Mouse (Mus musculus) kidney, adult 18-20 months (tissue): ENCODE data around the gene Zbtb16.
A peak's percentile ranks its signal among the peaks of the same experiment; 100 is the strongest.

Experiments
- DNase-seq: peaks from one replicate; pipeline ENCODE4 v3.0.0; 2021

The Zbtb16 gene

DNA sequence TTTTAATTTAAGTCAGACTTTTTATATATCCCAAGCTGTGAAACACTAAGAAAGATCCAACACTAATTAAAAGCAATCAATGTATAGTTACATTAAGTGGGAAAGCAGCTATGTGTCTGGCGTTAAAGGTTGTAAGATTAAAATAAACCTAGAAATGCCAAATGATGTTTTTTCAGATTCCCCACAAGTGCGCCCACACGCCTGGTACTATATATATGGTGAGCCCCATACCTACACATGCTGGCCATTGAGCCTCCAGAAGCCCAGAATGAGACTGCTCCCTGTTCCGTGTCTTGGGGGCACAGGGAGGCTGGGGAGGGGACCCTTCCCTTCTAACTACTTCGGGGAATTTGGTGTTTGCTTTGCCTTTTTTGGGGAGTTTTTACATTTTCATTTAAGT is 34.7 kb downstream of the Zbtb16 start:
- DNase-seq: no peak

- DNase-seq: no peak
Observed at GRCm38 (mm10) chr9:48800627-48801026, 35.4 kb downstream of the Zbtb16 start.

DNA sequence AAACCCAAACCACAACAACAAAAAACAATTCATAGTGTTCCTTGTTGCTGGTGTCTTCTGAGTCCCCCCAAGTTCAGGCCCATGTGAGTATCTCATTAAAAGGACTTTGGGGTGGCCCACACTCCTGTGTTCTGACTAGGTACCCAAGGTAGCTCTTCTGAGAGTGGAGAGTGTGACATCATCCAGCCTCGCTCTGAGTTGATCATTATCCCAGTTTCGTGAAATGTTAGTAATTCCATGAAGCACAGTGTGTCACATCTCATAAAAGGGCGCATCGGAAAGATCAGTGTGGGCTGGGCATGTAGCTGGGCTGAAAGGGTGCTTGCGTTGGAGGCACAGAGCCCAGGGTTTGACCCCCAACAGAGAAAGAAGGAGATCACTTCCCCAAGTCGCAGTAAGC is 38.0 kb downstream of the Zbtb16 start:
- DNase-seq: no peak

- no peak for DNase-seq
Observed at GRCm38 (mm10) chr9:48796267-48796822, 39.7 kb downstream of the Zbtb16 start.

GRCm38 (mm10) chr9:48795740-48796139 is 40.3 kb downstream of the Zbtb16 start:
- DNase-seq: no peak

- no peak for DNase-seq
Observed at GRCm38 (mm10) chr9:48795095-48795494, 40.9 kb downstream of the Zbtb16 start.

DNA sequence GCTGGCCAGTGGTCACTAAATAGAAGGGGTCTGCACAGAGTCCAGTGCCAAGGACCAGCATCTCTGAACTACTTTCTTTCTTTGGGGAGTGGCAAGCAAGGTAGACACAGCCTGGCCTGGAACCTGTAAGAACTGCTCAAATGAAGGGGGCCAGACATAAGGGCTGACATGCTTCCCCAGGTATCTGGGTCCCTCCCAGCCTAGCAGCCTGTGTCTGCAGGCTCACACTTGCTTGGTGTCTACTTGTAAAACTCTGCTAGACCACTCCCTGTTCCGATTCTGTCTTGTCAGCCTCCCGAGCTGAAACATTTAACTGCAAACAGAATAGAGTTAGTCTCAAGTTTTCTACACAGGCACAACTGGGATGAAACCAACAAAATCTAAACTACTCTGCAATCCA is 41.6 kb downstream of the Zbtb16 start:
- DNase-seq: no peak

DNA sequence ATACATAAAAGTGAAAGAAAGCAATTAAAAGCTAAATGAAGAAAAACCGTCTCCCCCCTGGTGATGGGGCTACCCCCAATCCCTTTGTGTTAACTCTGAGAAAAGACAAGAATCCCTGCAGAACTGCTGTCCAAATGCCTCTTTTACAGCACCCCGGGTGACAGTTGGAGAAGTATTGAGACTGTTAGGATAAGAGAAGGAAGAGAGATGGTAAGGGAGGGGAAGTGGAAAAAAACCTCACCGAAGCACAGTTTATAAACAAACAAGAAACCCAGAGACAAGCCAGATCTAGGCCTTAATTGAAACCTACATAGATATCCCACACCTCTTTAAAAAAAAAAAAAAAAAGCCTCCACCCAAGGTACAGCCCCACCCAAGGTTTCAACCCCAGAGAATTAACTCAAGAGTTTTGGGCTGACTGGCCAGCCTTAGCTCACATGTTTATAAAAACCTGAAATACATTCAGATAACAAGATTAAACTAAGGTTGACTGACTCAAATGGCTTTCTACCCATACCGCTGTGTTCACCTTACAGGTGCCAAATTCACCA is 42.3 kb downstream of the Zbtb16 start:
- no peak for DNase-seq

GRCm38 (mm10) chr9:48790575-48790974 is 45.4 kb downstream of the Zbtb16 start:
- no peak for DNase-seq

DNA sequence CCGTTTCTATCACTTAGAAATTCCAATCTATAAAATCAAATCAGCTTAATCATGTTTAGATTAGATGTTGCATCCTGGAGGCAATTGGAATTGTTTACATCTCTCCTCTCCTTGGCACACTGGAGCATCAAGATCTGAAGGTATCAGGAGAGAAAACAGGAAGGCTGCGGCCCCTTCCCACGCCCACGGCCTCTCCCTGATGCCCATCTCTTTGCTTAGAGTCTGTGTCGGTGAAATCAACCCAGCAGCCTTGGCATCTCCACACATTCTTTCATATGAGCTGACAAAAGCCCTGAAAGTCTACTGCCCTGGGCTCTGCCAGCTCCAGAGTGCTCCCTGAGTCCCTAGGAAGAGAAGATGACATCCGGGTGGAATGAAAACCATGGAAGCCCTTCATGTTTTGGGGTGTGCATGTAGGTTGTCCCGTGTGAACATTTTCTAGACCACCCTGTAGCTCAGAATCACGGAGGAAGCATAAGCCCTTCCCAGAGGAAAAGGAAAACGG is 48.1 kb downstream of the Zbtb16 start:
- no peak for DNase-seq

DNA sequence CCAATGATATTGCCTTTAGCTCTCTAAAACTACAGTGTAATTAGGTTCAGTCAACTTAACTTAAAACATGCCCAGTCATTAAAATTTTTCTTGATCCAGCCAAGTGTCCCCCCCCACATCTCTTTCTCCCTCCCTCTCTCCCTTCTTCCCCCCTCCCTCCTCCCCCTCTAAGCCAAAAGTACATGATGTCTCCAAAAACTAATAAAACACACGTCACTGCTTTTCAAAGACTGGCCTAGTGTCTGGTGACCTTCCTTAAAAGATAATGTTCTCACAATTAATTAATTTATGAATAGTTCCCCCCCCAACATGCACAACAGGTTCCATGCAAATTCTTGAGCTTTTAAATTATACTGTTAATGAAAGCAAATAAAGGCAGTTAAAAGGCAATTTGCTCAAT is 48.7 kb downstream of the Zbtb16 start:
- no peak for DNase-seq

DNA sequence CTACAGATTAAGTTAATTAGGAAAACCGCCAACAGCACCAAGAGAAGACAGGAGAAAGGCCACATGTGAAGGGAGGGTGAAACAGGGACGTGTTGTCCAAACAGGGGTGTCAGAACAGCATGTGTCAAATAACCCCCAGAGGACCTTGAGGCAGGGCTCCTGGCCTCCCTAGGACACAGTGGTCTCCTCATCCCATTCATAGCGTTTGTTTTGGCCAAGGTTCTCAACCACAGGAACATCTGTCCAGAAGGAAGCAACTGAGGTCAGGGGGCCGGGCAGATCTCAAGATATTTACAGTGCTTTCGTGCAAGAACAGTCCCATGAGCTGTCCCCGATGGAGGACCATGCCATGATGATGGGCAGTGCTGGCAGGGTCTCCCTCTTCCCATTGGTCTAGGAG is 49.2 kb downstream of the Zbtb16 start:
- peak; percentile 42 for DNase-seq

GRCm38 (mm10) chr9:48784937-48785336 is 51.1 kb downstream of the Zbtb16 start:
- no peak for DNase-seq

- DNase-seq: no peak
Observed at GRCm38 (mm10) chr9:48783292-48783691, 52.7 kb downstream of the Zbtb16 start.

- DNase-seq: no peak
Observed at GRCm38 (mm10) chr9:48782284-48783060, 53.5 kb downstream of the Zbtb16 start.

GRCm38 (mm10) chr9:48776268-48776667 is 59.8 kb downstream of the Zbtb16 start:
- DNase-seq: no peak

DNA sequence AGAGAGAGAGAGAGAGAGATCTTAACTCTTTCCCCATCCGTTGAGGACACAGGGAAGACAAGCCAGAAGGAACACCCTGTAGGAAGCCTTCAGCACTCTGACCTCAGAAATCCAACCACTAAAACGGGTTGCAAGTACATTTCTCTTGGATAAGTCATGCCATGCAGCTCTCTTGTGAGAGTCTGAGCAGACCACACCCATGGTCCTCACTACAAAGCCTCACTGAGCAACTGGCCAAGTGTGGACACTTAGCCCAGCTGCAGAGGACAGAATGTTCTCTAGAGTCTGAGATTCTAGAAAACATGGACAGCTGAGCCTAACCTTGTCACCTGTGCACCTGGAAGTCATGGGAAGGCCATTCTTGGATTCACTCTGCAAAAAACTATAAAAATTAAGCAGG is 60.5 kb downstream of the Zbtb16 start:
- DNase-seq: no peak

DNA sequence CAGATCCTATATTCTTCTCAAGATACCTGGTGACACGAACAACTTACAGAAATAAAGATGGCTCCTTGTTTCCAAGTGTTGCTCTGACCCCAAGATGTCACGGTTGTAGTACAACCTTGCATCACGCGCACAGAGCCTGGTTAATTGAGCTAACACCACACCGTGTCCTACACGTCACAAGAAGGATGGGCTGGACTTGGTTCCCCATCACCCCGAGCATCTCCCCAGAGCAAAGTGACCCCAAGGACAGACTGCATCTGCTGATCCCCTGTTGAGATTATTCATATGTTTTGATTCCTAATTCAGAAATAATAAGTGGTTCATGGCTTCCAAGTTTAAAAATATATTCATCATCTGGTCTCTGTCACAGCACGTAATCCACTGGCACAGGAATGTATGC is 62.3 kb downstream of the Zbtb16 start:
- DNase-seq: no peak

- DNase-seq: no peak
Observed at GRCm38 (mm10) chr9:48773130-48773529, 62.9 kb downstream of the Zbtb16 start.

DNA sequence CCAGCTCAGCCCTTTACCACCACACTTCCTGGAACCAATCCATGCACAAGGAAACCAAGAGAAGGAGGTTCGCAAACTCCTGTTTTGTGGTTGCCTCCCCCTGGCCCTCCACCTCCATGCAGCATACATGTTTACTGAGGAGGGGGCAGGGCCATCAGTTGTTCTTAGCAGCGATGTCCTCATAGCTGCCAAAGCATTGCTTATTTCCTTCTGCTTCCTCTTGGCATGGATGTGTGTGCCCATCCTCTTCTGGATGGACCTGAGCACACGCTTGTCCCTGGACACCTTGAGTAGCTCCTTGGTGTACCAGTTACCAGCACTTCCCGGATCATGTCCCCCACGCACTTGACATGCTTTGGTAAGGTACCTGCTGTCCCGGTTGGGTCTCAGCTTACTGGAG is 64.5 kb downstream of the Zbtb16 start:
- no peak for DNase-seq

- no peak for DNase-seq
Observed at GRCm38 (mm10) chr9:48768965-48769364, 67.1 kb downstream of the Zbtb16 start.

- no peak for DNase-seq
Observed at GRCm38 (mm10) chr9:48767666-48768432, 68.2 kb downstream of the Zbtb16 start.

DNA sequence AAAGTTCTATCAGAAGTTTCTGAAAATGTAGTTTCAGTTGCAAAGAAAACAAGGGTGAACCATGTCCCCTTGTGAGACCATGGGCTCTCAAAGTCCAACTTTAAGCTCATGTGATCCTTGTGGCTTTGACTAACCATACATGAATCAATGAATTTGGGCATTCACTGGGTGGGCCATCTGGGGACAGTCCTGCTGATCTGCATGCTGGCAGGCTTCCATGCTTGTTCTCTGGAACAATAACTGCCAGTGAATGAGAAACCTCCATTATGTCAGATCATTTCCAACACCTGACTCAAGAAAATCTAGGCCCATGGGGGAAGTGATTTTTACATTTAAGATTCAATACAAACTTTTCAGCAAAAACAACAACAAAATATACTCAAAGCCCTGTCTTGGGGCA is 70.1 kb downstream of the Zbtb16 start:
- DNase-seq: no peak

DNA sequence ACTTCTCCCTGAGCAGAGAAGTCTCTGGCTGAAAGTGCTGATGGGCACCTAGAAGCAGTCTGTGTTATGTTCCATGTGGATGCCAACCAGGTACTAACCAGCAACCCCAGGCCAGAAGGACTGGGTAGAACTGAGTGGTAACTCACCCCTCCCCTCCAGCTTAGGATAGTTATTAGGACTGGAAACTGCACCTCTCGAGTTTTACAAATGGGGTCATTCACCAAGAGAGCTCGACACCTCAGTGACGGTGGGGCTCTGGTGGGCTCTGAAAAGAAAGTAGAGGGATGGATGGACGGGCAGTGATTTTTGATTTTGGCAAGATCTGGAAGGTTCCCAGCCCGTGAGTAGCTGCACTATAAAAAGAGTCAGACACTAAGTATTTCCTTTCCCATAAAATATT is 71.7 kb downstream of the Zbtb16 start:
- no peak for DNase-seq
